Mouse (Mus musculus): ENCODE measurements around the gene Id3. TPM values are rescaled to one million over a fixed set of nuclear protein-coding genes. Genes with fewer than 3 reads are reported as not detected.

The Id3 gene
- total RNA-seq, 2 experiments from 2014 or later = 13.7 to 24.1 TPM

- DNase-seq (ENCODE audit: low spot score) = no peak
Measured at GRCm38 (mm10) chr4:136146712-136147154, 3.4 kb downstream of the Id3 start.

- peak; percentile 73 for DNase-seq (ENCODE audit: low spot score)
Measured at GRCm38 (mm10) chr4:136147436-136148135, 4.3 kb downstream of the Id3 start.

- peak; percentile 46 for DNase-seq (ENCODE audit: low spot score)
Measured at GRCm38 (mm10) chr4:136148342-136149044, 5.2 kb downstream of the Id3 start.

GRCm38 (mm10) chr4:136149045-136149379 is 5.7 kb downstream of the Id3 start:
- DNase-seq (ENCODE audit: low spot score) = no peak

- DNase-seq (ENCODE audit: low spot score) = peak; percentile 51
Measured at GRCm38 (mm10) chr4:136149734-136150133, 6.4 kb downstream of the Id3 start.

GRCm38 (mm10) chr4:136150596-136150995 is 7.3 kb downstream of the Id3 start:
- DNase-seq (ENCODE audit: low spot score) = no peak

GRCm38 (mm10) chr4:136152821-136153220 is 9.5 kb downstream of the Id3 start:
- DNase-seq (ENCODE audit: low spot score) = no peak

- DNase-seq (ENCODE audit: low spot score) = no peak
Measured at GRCm38 (mm10) chr4:136154462-136154861, 11.2 kb downstream of the Id3 start.

- DNase-seq (ENCODE audit: low spot score) = no peak
Measured at GRCm38 (mm10) chr4:136158498-136158897, 15.2 kb downstream of the Id3 start.

- peak; percentile 79 for DNase-seq (ENCODE audit: low spot score)
Measured at GRCm38 (mm10) chr4:136159802-136160397, 16.6 kb downstream of the Id3 start.

- DNase-seq (ENCODE audit: low spot score) = peak; percentile 86
Measured at GRCm38 (mm10) chr4:136163448-136163847, 20.2 kb downstream of the Id3 start.

GRCm38 (mm10) chr4:136164981-136165380 is 21.7 kb downstream of the Id3 start:
- DNase-seq (ENCODE audit: low spot score) = no peak

- DNase-seq (ENCODE audit: low spot score) = no peak
Measured at GRCm38 (mm10) chr4:136167701-136168100, 24.4 kb downstream of the Id3 start.

- no peak for DNase-seq (ENCODE audit: low spot score)
Measured at GRCm38 (mm10) chr4:136170401-136170800, 27.1 kb downstream of the Id3 start.

- DNase-seq (ENCODE audit: low spot score) = no peak
Measured at GRCm38 (mm10) chr4:136171455-136171854, 28.2 kb downstream of the Id3 start.

- DNase-seq (ENCODE audit: low spot score) = peak; percentile 52
Measured at GRCm38 (mm10) chr4:136172011-136172541, 28.8 kb downstream of the Id3 start, which contains the start of gene E2f2. TSS of gene E2f2 (plus strand) at chr4:136172394.

- no peak for DNase-seq (ENCODE audit: low spot score)
Measured at GRCm38 (mm10) chr4:136172542-136173209, 29.4 kb downstream of the Id3 start.

GRCm38 (mm10) chr4:136173210-136173715 is 30.0 kb downstream of the Id3 start:
- no peak for DNase-seq (ENCODE audit: low spot score)

GRCm38 (mm10) chr4:136174216-136175193 is 31.2 kb downstream of the Id3 start:
- DNase-seq (ENCODE audit: low spot score) = no peak

GRCm38 (mm10) chr4:136176022-136176552 is 32.8 kb downstream of the Id3 start:
- DNase-seq (ENCODE audit: low spot score) = no peak
